Mouse (Mus musculus): ENCODE measurements around the gene 5330417H12Rik.

5330417H12Rik gene

GRCm38 (mm10) chr7:107625781-107626180 is 820 bp upstream of the 5330417H12Rik start:
- peak; percentile 46 for DNase-seq (ENCODE audit: low spot score)

- DNase-seq (ENCODE audit: low spot score), result peak; percentile 8
Observed at GRCm38 (mm10) chr7:107624432-107624831, 529 bp downstream of the 5330417H12Rik start.

GRCm38 (mm10) chr7:107620137-107620536 is 4.8 kb downstream of the 5330417H12Rik start:
- DNase-seq (ENCODE audit: low spot score), result no peak

GRCm38 (mm10) chr7:107619225-107619624 is 5.7 kb downstream of the 5330417H12Rik start:
- peak; percentile 51 for DNase-seq (ENCODE audit: low spot score)

DNA sequence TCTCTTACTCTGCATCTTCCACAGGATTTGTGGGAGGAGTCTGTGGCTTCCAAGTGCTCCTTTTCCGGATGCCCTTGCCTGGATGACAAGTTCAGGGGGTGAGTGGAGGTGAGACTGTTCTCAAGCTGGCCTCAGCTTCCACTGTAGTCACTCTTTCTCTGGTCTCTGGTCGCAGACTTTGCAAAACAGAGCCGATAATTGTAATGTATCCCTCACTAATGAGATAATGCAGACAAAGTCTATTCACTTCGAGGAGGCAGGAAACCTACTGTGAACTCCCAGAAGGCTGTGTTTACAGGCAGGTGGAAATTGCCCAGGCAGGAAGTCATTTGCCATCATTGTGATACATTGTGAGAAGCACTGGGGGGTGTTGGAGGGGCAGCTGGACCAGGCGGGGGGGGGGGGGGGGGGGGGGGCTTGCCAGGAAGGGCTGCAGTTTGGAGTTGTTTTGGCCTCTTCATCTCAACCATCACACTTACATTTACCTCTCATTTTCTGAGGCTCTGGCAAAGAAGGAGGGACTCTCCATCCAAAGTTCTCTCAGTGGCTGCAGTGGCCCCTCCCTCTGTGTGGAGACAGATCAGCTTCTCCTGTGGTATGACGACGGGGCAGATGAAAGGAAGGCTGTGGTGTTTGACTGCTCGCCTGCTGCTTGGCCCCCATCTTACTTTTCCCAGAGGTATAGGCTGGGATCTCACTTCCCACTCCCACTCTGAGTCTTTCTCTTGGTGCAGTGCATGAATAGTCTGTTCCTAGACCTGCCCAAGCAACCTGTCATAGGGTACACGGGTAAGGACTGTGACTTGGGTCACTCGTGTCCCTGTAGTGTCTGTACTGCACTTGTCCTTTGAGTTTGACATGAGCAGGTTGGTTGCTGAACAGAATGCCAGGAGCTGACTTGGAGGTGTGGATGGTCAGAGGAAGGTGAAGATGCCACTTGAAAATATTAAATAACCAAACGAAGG is 6.7 kb downstream of the 5330417H12Rik start:
- no peak for DNase-seq (ENCODE audit: low spot score)

DNA sequence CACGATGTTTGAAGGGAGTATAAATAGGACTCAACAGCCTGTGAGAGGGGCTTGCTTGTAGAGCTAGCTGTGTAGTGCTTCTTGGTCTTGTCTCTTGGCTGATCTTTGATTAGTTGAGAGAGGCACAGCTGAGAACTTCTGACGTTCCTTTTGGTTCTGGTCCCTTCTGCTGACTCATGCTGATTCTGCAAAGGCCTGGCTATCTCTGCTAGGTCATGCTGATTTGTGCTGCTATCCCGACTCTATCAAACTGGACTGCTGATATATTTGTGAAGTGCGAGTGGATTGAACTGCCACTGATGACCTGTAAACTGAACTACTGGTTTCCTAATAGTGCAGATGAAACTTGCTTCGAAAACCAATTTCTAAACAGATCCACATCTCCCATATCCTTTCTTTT is 14.1 kb downstream of the 5330417H12Rik start:
- no peak for DNase-seq (ENCODE audit: low spot score)

DNA sequence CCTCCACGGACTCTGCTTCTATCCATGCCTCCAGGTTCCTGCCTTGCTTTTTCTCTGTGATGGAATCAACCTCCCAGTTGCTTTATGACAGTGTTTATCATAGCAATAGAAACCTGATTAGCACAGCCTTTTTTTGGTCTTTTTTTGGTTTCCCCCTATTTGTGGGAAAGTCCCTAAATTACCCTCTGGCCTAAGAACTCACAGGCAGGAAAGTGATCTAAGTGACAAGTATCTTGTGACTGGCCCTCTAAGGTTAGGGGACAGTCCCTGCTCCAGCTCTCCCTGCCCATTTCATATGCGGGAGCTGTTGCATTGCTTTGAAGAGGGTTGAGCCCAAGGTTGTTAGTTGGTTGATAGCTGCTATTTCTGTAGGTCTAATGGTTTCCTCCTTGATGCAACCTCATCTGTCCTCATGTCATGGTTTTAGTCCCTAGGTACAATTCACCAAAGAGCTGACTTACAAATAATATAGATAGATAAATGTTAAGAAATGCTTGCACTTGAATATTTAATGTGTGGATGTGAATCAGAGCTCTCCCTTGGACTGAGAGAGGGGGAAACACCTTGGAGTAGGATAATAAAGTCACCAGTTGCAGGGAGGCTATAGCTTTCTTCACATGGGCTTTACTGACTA is 15.2 kb downstream of the 5330417H12Rik start:
- DNase-seq (ENCODE audit: low spot score), result no peak

DNA sequence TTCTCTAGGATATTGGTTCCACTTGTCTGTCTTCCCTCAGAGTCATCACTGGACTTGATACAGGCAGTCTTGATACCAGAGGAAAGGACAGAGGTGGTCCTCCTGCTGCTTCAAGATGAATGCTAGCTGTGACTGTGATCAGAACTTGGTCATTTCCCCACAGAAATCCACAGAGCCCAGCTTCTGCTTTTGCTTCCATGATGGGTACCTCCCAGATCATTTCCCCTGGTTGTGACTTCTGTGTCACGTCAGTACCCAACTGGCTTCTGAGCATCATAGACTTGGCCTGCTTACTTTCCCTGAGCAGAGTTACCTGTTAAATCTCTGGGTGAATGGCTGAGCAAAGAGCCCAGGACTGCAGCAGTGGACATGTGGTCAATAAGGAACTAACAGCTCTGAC is 17.2 kb downstream of the 5330417H12Rik start:
- no peak for DNase-seq (ENCODE audit: low spot score)

- DNase-seq (ENCODE audit: low spot score), result no peak
Observed at GRCm38 (mm10) chr7:107602913-107603312, 22.0 kb downstream of the 5330417H12Rik start.

DNA sequence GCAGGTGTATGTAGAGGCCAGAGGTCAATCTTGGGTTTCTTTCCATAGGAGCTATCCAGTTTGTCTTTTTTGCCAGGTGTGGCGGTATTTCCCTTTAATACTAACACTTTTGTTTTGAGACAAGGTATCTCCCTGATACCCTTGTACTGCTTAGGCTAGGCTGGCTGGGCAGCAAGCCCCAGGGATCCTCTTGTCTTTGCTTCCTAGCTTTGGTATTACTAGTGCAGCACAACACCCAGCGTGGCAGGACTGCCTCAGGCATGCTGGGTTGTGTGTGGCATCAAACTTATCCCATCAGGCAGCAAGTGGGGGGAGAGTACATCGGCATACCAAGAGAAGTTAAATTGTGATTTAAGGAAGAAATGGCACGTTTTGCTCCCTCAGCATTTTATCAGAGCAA is 22.5 kb downstream of the 5330417H12Rik start:
- DNase-seq (ENCODE audit: low spot score), result no peak

- no peak for DNase-seq (ENCODE audit: low spot score)
Observed at GRCm38 (mm10) chr7:107600651-107601050, 24.3 kb downstream of the 5330417H12Rik start.

DNA sequence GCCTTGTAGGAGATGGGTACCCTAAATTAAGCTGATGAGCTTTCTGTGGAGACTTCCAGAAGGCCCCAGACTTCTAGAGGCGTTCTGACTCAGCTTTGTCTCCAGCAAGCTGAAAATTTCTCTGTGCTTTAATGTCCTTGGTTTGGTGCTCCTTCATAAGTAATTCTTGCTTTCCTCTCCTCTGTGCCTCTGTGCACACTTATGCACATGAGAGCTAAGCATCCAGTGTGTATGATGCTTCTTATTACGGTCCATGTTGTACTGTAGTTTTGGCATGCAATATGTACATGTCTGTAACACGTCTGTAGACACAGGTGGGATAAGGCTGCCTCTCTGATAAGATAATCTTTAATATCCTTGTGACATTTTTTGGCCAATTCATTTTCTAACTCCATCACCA is 27.0 kb downstream of the 5330417H12Rik start:
- no peak for DNase-seq (ENCODE audit: low spot score)

DNA sequence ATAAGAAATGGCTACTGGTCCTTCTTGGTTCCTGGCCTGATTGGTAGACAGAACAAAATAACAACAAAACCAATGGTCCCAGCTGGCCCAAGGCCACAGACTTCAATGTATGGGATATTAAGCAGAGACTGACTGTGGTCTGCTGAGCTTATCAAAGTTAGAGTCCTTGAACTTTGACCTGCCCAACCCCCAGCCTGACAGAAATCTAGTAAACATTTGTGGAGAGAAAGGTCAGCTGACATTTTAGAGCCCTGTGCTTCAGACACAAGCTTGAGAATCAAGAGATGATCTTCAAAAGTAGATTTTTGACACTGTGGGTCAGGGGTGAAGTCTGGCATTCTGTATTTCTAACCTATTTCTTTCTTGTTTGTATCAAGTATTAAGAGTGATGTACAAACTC is 28.2 kb downstream of the 5330417H12Rik start:
- no peak for DNase-seq (ENCODE audit: low spot score)

DNA sequence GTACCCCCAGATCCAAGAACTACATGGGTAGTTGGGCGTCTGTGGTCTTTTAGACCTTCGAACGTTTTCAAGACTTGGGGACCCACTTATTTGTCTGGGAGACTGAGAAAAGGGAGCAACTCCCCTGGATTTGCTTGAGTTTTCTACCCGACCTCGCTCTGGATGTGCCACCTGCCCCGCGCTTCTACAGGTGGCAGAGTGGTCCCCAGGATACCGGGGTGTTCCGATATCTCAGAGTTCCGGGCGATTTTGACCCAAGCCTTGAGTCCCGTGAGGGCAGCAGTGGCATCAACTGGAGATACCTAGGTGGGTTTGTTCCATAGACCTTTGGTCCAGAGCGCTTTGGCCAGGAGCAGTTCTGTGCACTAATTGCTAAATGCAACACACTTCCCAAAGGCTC is 29.5 kb downstream of the 5330417H12Rik start:
- no peak for DNase-seq (ENCODE audit: low spot score)

GRCm38 (mm10) chr7:107594857-107595402 is 30.0 kb downstream of the 5330417H12Rik start, which contains the start of gene Ppfibp2:
Gene Ppfibp2 (plus strand): TSS chr7:107595207.
- DNase-seq (ENCODE audit: low spot score), result peak; percentile 96

- DNase-seq (ENCODE audit: low spot score), result peak; percentile 68
Observed at GRCm38 (mm10) chr7:107594325-107594856, 30.6 kb downstream of the 5330417H12Rik start.

DNA sequence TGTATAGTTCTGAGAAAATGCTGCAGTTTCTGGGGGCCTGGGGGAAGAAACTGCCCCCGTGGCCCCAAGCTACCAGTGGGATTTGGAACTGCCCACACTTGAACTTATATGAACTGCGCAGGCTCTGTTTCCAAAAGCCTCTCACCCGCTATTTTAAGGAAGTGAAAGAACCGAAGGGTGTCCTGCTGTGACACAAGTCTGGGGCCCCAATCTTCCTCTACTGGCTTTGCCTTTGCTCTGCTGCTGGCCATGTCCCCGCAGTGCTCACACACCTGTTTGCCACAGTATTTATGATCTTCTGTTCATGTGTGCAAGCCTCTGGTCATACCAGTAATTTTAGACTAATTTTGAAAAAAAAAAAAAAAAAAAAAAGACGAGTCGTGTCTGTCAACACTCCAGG is 31.1 kb downstream of the 5330417H12Rik start:
- peak; percentile 28 for DNase-seq (ENCODE audit: low spot score)

GRCm38 (mm10) chr7:107592641-107593040 is 32.3 kb downstream of the 5330417H12Rik start:
- DNase-seq (ENCODE audit: low spot score), result no peak

- DNase-seq (ENCODE audit: low spot score), result no peak
Observed at GRCm38 (mm10) chr7:107574276-107574675, 50.7 kb downstream of the 5330417H12Rik start.

Data from lung, postnatal 25 days (tissue).